Mouse (Mus musculus) E14TG2a.4 (cell line): ENCODE measurements around the gene Nr2f2.

Experiments used
- CTCF ChIP-seq: conservative IDR thresholded peaks from 2 replicates; pipeline ENCODE4 v1.5.1; 2014; ENCODE audit warnings: low read length
- POU5F1 ChIP-seq: IDR thresholded peaks from 2 replicates; pipeline ENCODE4 v1.6.1; 2014; ENCODE audit warnings: low read length, borderline replicate concordance

DNA sequence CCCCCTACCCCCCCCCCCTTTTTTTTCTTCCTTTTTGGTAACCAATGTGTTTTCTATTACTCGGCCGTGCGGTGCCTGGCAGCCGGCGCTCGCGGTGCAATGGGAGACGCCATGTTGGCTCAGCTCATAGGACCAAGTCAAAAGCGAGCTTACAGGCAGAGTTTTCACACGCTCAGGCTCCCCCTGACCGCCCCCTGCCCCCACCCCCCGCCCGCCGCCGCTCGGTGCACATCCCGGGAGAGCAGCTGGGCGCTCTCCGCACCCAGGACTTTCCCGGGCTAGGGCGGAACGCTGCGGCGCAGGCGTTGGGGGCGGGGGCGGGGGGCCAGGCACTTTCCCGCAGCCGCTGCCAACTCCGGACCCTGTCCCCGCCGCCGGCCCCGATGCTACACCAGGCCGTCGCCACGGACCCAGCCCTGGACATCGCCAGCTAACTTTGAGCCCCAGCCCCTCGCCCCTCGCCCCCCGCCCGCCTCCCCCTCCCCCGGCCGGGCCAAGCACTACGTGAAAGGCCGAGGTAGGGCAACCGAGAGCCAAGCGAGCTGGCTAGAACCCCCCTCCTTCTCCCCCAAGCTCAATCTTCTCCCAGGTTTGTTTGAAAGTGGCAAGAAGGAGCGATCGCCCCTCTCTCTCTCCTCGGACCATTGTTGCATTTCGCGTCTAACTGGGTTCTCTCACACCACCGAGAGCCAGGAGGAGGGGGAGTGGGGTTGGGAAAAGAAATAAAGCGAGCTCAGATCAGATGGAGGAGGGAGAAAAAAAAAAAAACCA, 15.6 kb downstream of the Nr2f2 start:
- TF ChIP-seq CTCF: no peak
- TF ChIP-seq POU5F1: no peak
